Mouse (Mus musculus) liver, embryonic 14.5 days (tissue): ENCODE data around the gene Homez.

ENCODE experiments used
- CTCF ChIP-seq: IDR thresholded peaks from 2 replicates; pipeline ENCODE4 v1.5.1; 2016; ENCODE audit warnings: antibody characterized with exemption, low read depth, control low read depth
- EP300 ChIP-seq: IDR thresholded peaks from 2 replicates; pipeline ENCODE4 v1.6.1; 2016; ENCODE audit warnings: antibody characterized with exemption, low read depth

GRCm38 (mm10) chr14:54856703-54857102, 14.1 kb downstream of the Homez start:
- TF ChIP-seq CTCF (no peak), EP300 (no peak)
